Mouse (Mus musculus): ENCODE results near the gene Tmco4. TPM values are rescaled to one million over a fixed set of nuclear protein-coding genes. Genes with fewer than 3 reads are reported as not detected.
"Not testable (repeated sequence)": the region's sequence is repeated elsewhere in the genome, so short reads cannot be mapped to it uniquely, and the experiment has no call there.

Gene Tmco4
- total RNA-seq, 1 experiment from 2014 or later: 22.1 TPM

DNA sequence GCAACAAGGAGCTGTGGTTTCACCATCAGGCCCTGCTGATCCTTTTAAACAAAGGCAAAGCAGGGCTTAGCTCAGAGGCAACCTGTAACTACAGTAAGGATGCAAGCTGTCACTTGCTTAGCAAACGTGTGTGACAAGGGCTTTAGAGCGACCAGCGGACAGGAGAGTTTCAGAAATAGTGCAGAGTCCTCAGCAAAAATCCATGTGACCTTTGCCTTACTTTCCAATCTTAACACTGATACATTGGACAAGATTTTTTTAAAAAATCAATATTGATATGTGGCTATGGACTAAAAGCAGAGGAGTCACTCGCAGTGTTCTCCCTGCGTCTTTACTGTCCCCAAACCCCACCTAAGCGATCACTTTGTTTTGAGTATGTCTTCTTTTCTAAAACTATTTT, 1.3 kb upstream of the Tmco4 start:
- no peak for ATAC-seq (ENCODE audit: extremely low read depth, insufficient number of reproducible peaks, low FRiP score, poor library complexity, severe bottlenecking)

- ATAC-seq (ENCODE audit: extremely low read depth, insufficient number of reproducible peaks, low FRiP score, poor library complexity, severe bottlenecking): peak; percentile 31
Measured at GRCm38 (mm10) chr4:138972139-138972826, 405 bp upstream of the Tmco4 start.

DNA sequence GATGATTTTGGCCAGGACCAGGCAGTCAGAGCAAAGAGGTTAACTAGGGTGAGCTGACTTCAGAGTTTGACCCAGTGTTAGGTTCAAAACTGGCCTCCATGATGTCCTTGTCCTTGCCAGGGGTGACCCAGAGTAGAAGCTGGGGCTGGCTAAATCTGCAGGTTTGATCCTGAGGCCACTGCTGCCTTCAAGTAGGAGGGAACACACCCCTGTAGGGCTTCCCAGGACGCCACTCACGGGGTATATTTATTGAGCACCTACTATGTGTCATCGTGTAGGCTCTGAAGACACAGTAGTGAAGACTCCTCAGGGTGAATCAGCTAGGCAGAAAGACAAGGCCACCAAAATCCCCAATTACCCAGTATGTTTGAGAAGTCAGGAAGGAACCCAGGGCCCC, 1.0 kb downstream of the Tmco4 start:
- ATAC-seq (ENCODE audit: extremely low read depth, insufficient number of reproducible peaks, low FRiP score, poor library complexity, severe bottlenecking): no peak

GRCm38 (mm10) chr4:138974540-138974939, 1.9 kb downstream of the Tmco4 start:
- not testable (repeated sequence) for ATAC-seq (ENCODE audit: extremely low read depth, insufficient number of reproducible peaks, low FRiP score, poor library complexity, severe bottlenecking)

GRCm38 (mm10) chr4:138975194-138975593, 2.5 kb downstream of the Tmco4 start:
- ATAC-seq (ENCODE audit: extremely low read depth, insufficient number of reproducible peaks, low FRiP score, poor library complexity, severe bottlenecking): no peak

DNA sequence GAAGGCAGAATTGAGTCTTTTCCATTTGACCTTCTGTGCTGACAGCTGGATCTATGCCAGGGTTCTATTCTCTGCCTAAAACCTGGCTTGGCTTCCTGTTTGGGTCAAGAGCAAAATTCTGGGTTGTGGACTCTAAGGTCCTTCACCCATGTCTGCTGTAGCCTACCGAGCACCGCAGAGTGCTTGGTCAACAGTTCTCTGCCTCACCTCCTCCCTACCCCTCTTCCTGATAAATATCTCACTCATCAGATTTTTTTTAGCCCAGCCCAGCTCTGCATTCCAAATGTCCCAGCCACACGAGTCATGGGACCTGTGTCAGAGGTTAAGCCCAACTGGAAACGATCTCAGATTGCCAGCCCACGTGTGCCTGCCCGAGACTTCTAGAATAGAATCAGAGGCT, 3.4 kb downstream of the Tmco4 start:
- no peak for ATAC-seq (ENCODE audit: extremely low read depth, insufficient number of reproducible peaks, low FRiP score, poor library complexity, severe bottlenecking)

DNA sequence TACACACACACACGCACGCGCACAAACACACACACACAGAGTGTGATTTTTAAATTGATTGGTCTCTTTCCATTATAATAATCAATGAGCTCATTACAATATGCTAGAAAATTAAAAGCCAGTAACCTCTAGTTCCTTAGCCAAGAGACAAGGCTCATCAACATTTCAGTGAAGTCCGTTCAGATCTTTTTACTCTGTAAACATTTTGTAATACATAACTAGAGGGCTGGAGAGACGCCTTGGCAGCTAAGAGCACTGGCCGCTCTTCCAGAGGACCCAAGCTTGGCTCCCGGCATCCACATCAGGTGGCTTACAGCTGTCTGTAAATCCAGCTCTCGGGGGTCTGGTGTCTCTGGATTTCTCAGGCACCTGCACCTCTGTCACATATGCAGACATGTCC, 7.3 kb downstream of the Tmco4 start:
- ATAC-seq (ENCODE audit: extremely low read depth, insufficient number of reproducible peaks, low FRiP score, poor library complexity, severe bottlenecking): no peak

DNA sequence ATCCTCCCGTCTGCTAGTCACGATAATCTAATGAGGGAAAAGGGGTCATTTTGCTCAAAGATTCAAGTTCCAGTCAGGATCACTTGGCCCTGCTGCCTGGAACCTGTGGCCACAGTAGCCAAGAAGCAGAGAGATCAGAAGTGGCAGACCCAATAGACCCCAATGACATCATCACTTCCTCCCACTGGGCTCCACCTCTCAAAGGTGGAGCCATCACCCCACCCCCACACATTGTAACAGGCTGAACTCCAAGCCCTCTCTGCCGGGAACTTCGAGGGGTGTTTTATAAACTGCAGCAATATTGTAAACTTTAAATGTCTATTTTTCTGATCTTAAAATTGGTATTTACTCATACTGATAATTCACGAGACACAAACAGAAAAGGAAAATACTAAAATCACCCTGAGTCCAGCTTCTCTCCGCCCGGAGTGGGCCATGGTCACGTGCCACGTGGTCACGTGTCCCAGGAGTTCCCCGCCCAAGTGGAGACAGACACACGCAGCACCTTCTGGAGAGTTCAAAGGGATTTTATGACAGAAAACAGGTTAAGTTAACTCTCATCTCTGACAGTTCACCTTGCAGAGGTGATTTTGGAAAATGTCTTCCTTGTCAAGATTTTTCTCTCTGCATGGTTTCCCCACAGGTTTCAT, 8.2 kb downstream of the Tmco4 start:
- no peak for ATAC-seq (ENCODE audit: extremely low read depth, insufficient number of reproducible peaks, low FRiP score, poor library complexity, severe bottlenecking)

- ATAC-seq (ENCODE audit: extremely low read depth, insufficient number of reproducible peaks, low FRiP score, poor library complexity, severe bottlenecking): no peak
Measured at GRCm38 (mm10) chr4:138983422-138983821, 10.7 kb downstream of the Tmco4 start.

DNA sequence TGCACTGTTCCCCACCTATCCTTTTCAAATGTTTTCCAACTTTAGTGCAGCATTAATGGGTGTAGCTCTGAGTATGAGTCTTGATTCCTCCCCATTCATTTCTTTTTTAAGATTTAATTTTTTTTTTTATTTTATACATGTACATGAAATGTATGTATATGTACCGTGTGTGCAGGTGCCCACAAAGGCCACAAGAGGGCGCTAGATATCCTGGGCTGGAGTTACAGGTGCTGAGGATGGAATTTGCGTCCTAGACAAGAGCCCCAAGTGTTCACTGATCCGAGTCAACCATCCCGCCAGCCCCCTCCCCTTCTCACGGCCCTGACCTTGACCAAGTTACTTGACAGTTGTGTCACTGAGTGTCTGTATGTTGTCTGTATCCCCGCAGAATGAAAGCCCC, 12.1 kb downstream of the Tmco4 start:
- ATAC-seq (ENCODE audit: extremely low read depth, insufficient number of reproducible peaks, low FRiP score, poor library complexity, severe bottlenecking): no peak

- ATAC-seq (ENCODE audit: extremely low read depth, insufficient number of reproducible peaks, low FRiP score, poor library complexity, severe bottlenecking): no peak
Measured at GRCm38 (mm10) chr4:138986280-138986679, 13.6 kb downstream of the Tmco4 start.

DNA sequence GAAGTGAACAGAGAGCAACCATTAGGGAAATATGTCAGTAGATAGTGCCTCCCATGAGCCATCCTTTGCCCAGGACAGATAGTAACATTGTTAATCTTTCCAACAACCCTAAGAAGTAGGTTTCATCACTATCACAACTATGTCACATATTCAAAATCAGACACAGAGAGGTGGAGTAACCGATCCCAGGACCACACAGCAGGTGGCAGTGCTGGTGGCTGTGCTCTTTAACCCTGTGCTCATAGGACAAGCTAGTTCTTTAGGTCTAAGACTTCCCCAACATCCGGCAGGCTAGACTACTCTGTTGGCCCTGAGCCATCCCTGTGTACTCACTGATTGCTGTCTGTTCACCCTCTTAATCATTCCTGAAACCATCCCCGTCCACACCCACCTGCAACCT, 21.7 kb downstream of the Tmco4 start:
- ATAC-seq (ENCODE audit: extremely low read depth, insufficient number of reproducible peaks, low FRiP score, poor library complexity, severe bottlenecking): no peak

DNA sequence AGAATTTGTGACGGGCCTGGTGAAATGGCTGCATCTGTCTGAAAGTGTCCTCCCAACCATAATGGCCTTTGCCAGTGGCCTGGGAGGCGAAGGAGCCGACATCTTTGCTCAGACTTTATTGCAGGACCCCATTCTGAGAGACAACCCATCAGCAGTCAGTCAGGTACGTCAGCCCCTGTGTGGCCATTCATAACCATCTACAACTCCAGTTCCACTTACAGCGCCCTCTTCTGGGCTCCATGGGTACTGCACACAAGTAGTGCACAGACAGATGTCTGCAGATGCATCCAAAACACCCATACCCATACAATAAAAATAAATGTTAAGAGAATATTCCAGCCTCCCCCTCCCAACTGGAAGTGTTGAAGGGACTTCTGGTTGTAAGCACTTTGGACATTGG, 23.7 kb downstream of the Tmco4 start:
- ATAC-seq (ENCODE audit: extremely low read depth, insufficient number of reproducible peaks, low FRiP score, poor library complexity, severe bottlenecking): no peak

- no peak for ATAC-seq (ENCODE audit: extremely low read depth, insufficient number of reproducible peaks, low FRiP score, poor library complexity, severe bottlenecking)
Measured at GRCm38 (mm10) chr4:138997121-138997520, 24.4 kb downstream of the Tmco4 start.

GRCm38 (mm10) chr4:138998611-138999010, 25.9 kb downstream of the Tmco4 start:
- no peak for ATAC-seq (ENCODE audit: extremely low read depth, insufficient number of reproducible peaks, low FRiP score, poor library complexity, severe bottlenecking)

GRCm38 (mm10) chr4:139001026-139001425, 28.3 kb downstream of the Tmco4 start:
- no peak for ATAC-seq (ENCODE audit: extremely low read depth, insufficient number of reproducible peaks, low FRiP score, poor library complexity, severe bottlenecking)

DNA sequence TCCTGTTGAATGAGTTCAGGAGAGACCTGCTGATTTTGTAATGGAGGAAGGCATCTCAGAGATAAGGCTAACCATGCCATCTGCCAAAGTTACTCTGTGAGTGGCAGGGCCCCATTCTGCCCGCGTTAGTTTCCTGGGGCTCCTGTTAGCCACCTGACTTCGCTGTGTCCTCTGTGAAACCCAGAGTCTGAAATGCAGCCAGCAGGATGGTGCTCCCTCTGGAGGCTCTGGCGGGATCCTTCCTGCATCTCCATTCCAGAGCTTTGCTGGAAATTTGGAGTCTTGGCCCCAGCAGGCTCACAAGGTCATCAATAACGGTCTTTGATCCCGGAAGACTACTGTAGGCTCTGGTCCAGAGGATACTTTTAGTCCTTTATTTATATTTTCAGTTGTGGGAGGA, 28.7 kb downstream of the Tmco4 start:
- ATAC-seq (ENCODE audit: extremely low read depth, insufficient number of reproducible peaks, low FRiP score, poor library complexity, severe bottlenecking): no peak

DNA sequence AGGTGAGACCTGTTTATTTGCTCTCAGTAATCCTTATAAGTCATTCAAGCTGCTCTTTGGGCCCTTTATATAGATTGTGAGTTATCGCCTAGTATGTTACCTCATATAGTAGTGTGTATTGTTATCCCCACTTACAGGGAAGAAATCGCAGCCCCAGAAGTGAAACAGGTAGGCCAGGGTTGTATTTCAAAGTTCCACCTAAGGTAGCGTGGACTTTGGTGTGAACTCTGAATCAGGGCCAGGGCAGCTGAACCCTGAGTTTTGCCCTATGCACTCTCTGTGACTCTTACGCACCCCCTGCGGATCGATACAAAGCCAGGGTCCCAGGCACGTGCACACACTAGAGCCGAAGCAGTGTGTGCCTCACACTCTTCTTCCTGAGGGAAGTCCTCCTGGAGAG, 31.4 kb downstream of the Tmco4 start:
- ATAC-seq (ENCODE audit: extremely low read depth, insufficient number of reproducible peaks, low FRiP score, poor library complexity, severe bottlenecking): no peak

GRCm38 (mm10) chr4:139005214-139005613, 32.5 kb downstream of the Tmco4 start:
- ATAC-seq (ENCODE audit: extremely low read depth, insufficient number of reproducible peaks, low FRiP score, poor library complexity, severe bottlenecking): no peak

DNA sequence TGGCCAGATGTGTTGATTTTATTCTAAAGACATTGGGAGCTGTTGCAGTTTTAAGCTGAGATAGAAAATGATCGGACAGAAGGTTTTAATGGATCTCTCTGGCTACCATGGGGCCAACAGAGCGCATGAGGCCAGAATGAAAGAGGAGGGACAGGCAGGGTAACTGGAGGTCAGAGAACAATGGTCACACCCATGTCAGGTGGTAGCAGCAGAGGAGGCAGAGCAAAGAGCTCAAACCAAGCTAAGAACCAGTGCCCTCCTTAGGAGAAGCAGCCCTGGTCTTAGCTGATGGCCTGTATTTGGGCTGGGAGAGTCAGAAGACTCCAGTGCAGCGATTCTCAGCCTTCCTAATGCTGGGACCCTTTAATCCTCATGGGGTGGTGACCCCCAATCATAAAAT, 34.7 kb downstream of the Tmco4 start:
- no peak for ATAC-seq (ENCODE audit: extremely low read depth, insufficient number of reproducible peaks, low FRiP score, poor library complexity, severe bottlenecking)
